Mouse (Mus musculus): ENCODE results near the gene Mllt3. TPM values are rescaled to one million over a fixed set of nuclear protein-coding genes. Genes with fewer than 3 reads are reported as not detected.

Gene Mllt3
- 40.1 and 43.9 TPM in 2 replicates for polyA plus RNA-seq (2015; fragmentation: Nextera tagmentation; extraction: Ambion mirVana)

DNA sequence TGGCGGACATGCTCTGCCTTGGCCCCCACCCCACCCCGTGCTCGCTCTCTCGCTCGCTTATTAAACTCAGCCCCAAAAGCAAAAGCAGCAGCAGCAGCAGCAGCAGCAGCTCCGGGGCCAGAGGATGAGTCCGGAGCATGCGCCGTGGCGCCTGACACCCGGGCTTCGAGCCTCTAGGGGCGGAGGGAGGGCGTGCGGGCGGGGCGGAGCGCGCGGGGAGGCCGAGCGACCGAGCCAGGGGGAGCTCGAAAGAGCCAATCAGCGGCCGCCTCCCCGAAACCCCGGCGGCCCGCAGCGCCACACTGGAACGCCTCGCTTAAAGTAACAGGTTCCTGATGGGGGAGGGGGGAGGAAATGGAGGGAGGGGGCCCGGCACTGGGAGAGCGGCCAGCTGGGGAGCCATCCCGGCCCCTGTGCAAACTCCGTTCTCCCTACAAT is at the start of gene Mllt3:
Mllt3 (minus strand) TSS at position 149 of the 438 bp plus-strand sequence.
- Histone ChIP-seq H3K9ac (peak within 1 kb of the TSS; percentile 94), H3K4me3 (peak within 1 kb of the TSS; percentile 90), H3K4me1 (peaks cover 35% of the 10 kb centered on the region), H3K36me3 (peaks cover 7% of the 10 kb centered on the region; the same call in 1 of the 2 replicates), H3K27me3 (replicated peaks) (no peaks in the 10 kb centered on the region), H3K27ac (replicated peaks) (peak within 1 kb of the TSS; percentile 96), H3K4me2 (peak within 1 kb of the TSS; percentile 98), H3K9me3 (no peaks in the 10 kb centered on the region)
- WGBS, result 0% methylated on average over 37 of the region's 37 CpGs
- ATAC-seq (ENCODE audit: extremely low read depth, insufficient number of reproducible peaks, low FRiP score, low TSS enrichment), result peak; percentile 93

DNA sequence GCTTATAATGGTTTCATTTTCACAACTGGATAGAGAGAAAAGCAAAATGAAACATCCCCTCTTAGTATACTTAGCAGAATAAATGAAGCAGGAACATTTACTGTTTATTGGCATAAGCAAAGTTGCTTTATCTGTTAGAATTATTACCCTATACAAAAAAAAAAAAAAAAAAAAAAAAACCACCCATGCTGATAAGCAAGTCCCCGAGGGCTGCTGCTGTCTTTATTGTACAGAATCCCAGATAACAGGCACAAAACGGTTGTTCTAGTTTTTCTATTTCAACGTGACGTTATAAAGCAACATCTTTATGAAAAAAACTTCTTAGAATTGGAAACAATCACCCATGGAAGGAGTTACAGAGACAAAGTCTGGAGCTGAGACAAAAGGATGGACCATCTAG is 49.2 kb upstream of the Mllt3 start:
- no peaks in the 10 kb centered on the region for H3K4me1 ChIP-seq
- H3K27ac ChIP-seq (replicated peaks), result no peak overlapping the region
- no peak for ATAC-seq (ENCODE audit: extremely low read depth, insufficient number of reproducible peaks, low FRiP score, low TSS enrichment)
- no peak overlapping the region for H3K9ac ChIP-seq
- H3K4me3 ChIP-seq, result no peak overlapping the region
- 62% methylated on average over 4 of the region's 4 CpGs for WGBS
- H3K36me3 ChIP-seq, result no peaks in the 10 kb centered on the region
- no peaks in the 10 kb centered on the region for H3K9me3 ChIP-seq
- no peaks in the 10 kb centered on the region for H3K27me3 ChIP-seq (replicated peaks)
- no peak overlapping the region for H3K4me2 ChIP-seq

DNA sequence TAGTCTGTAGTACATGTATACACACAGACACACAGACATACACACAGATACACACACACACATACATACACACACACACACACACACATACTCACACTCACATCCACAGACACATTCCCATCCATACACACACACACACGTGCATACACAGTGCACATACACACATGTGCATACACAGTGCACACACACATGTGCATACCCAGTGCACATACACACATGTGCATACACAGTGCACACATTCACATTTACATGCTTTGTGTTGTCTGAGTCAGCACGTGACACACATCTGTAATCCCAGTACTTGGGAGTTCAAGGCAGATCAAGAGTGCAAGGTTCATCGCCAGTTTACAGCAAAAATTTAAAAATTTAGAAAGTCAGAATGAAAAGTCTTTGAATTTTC is 48.7 kb upstream of the Mllt3 start:
- no peaks in the 10 kb centered on the region for H3K27me3 ChIP-seq (replicated peaks)

DNA sequence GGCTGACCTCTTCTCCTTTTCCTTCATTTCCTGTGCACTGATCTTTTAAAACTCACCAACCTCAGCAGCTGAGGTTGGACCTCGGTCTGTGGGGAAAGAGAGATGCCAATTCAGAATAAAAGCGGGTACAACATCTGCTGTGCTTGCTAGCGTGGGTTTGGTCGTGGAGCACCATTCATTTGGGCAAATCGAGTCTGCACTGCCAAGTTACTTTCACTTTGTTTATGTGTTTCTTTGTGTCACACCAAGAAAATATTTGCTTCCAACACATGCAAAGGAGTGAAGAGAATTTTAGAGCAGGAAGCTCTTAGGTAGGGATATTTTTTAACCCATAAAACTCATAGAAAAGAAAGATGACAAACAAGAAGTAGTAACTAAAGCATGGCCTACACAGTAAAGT is 48.3 kb upstream of the Mllt3 start:
- Histone ChIP-seq H3K4me3 (no peak overlapping the region), H3K27me3 (replicated peaks) (no peaks in the 10 kb centered on the region), H3K27ac (replicated peaks) (no peak overlapping the region), H3K9ac (no peak overlapping the region), H3K9me3 (no peaks in the 10 kb centered on the region), H3K4me2 (no peak overlapping the region), H3K4me1 (no peaks in the 10 kb centered on the region), H3K36me3 (no peaks in the 10 kb centered on the region)
- 76% methylated on average over 5 of the region's 5 CpGs for WGBS
- ATAC-seq (ENCODE audit: extremely low read depth, insufficient number of reproducible peaks, low FRiP score, low TSS enrichment), result no peak

More for the DNA sequence above, 48.7 kb upstream of the Mllt3 start:
- Histone ChIP-seq H3K9ac (no peak overlapping the region), H3K27ac (replicated peaks) (no peak overlapping the region), H3K36me3 (no peaks in the 10 kb centered on the region), H3K4me3 (no peak overlapping the region), H3K4me2 (no peak overlapping the region), H3K4me1 (no peaks in the 10 kb centered on the region), H3K9me3 (no peaks in the 10 kb centered on the region)
- ATAC-seq (ENCODE audit: extremely low read depth, insufficient number of reproducible peaks, low FRiP score, low TSS enrichment), result no peak
- 86% methylated on average over 3 of the region's 3 CpGs for WGBS

DNA sequence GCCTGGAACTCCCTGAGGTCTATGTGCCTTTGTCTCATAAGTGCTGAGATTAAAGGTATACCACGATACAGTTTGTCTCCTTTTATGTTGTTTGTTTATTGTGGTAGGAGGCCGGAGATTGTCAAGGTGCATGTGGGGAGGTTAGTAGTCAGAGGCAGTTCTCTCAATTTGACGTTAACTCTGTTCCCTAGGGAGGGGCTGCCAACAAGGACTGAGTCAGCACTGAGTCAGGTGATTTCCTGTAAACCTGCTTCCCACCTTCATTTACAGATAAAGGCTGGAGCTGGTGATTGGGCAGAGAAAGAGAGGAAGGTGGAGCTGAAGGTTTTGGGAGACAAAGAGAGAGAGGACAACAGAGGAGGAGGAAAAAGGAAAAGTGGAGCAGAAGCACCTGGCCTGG is 45.8 kb upstream of the Mllt3 start:
- H3K4me2 ChIP-seq, result no peak overlapping the region
- 63% methylated on average over 3 of the region's 3 CpGs for WGBS
- no peaks in the 10 kb centered on the region for H3K36me3 ChIP-seq
- H3K9ac ChIP-seq, result no peak overlapping the region
- H3K27me3 ChIP-seq (replicated peaks), result no peaks in the 10 kb centered on the region
- H3K4me3 ChIP-seq, result no peak overlapping the region
- no peaks in the 10 kb centered on the region for H3K4me1 ChIP-seq
- H3K27ac ChIP-seq (replicated peaks), result no peak overlapping the region
- ATAC-seq (ENCODE audit: extremely low read depth, insufficient number of reproducible peaks, low FRiP score, low TSS enrichment), result no peak
- no peaks in the 10 kb centered on the region for H3K9me3 ChIP-seq

DNA sequence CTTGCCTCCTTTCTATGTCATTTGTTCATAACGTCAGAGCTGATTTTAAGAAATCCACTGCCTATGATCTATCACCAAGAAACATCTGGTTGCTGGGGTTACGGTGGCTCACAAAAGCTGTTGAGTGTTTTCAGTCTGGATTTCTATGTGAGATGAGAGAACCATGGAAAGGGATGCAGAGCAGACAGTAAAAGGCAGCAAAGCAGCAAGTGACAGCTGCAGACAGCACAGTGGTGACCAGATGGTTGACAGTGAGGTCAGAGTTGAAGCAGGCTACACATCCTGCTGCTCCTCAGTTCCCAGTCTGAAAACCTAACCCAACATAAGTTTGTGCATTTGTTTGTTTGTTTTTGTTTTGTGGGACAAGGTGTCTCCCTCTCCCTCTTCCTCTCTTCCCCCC is 42.2 kb upstream of the Mllt3 start:
- Histone ChIP-seq H3K4me1 (no peaks in the 10 kb centered on the region), H3K36me3 (no peaks in the 10 kb centered on the region), H3K27ac (replicated peaks) (no peak overlapping the region), H3K9ac (no peak overlapping the region), H3K4me2 (no peak overlapping the region), H3K4me3 (no peak overlapping the region), H3K9me3 (no peaks in the 10 kb centered on the region), H3K27me3 (replicated peaks) (no peaks in the 10 kb centered on the region)
- WGBS, result 68% methylated on average over 2 of the region's 2 CpGs
- ATAC-seq (ENCODE audit: extremely low read depth, insufficient number of reproducible peaks, low FRiP score, low TSS enrichment), result no peak

DNA sequence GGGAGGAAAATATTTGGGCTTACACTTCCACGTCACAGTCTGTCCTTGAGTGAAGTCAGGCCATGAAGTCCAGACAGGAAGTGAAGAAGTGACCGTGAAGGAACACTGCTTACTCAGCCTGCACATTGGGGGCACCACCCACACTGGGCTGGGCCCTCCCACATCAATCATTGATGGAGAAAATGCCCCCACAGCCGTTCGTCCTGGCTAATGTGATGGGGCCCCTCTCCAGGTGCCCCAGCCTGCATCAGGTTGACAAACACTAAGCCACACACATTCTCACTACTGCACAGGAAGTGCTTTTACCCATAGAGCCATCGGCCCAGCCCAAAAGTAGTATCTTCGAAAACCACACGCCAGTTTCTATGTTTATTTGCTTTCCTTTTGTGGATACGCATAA is 13.1 kb upstream of the Mllt3 start:
- ATAC-seq (ENCODE audit: extremely low read depth, insufficient number of reproducible peaks, low FRiP score, low TSS enrichment), result no peak
- Histone ChIP-seq H3K36me3 (no peaks in the 10 kb centered on the region), H3K27me3 (replicated peaks) (no peaks in the 10 kb centered on the region), H3K4me3 (no peak overlapping the region), H3K4me2 (no peak overlapping the region), H3K27ac (replicated peaks) (no peak overlapping the region), H3K9me3 (no peaks in the 10 kb centered on the region), H3K4me1 (no peaks in the 10 kb centered on the region), H3K9ac (no peak overlapping the region)
- 61% methylated on average over 8 of the region's 8 CpGs for WGBS

DNA sequence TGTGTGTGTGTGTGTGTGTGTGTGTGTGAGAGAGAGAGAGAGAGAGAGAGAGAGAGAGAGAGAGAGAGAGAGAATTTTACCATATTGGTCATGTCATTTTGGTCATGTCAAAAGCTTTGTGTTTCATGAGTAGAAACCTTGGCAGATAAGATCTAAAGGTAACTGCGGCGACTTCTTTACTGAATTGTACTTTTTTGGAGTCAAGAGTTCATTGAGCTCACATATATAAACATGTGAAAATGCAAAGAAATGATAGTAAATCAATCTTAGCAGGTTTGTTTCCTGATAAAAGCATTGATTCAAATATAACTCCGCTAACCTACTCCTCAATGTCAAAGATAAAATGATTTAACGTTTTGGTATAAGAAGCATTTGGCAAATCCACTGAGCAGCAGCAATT is 12.0 kb upstream of the Mllt3 start:
- no peak overlapping the region for H3K4me2 ChIP-seq
- no peaks in the 10 kb centered on the region for H3K36me3 ChIP-seq
- H3K27ac ChIP-seq (replicated peaks), result no peak overlapping the region
- no peak for ATAC-seq (ENCODE audit: extremely low read depth, insufficient number of reproducible peaks, low FRiP score, low TSS enrichment)
- no peaks in the 10 kb centered on the region for H3K27me3 ChIP-seq (replicated peaks)
- H3K9ac ChIP-seq, result no peak overlapping the region
- 83% methylated on average over 4 of the region's 4 CpGs for WGBS
- no peaks in the 10 kb centered on the region for H3K4me1 ChIP-seq
- H3K4me3 ChIP-seq, result no peak overlapping the region
- H3K9me3 ChIP-seq, result no peaks in the 10 kb centered on the region

DNA sequence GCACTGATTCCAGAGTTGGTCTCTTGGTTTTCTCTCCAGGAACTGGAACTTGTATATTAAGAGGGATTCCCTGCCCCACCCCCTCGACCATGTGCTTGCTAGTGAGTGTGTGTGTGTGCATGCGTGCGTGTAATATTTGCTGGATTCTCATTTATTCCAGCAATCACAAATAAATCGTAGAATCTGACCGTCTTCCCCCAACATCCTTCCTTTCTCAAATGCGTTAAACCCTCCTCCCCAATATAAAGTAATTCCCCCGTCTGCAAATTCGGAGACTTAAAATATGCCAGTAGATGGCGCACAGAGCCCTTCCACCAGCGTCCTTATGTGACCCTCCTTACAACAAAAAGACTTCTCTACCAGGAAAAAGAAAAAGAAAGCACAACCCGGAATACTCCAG is 2.2 kb upstream of the Mllt3 start:
- Histone ChIP-seq H3K4me1 (peaks cover 24% of the 10 kb centered on the region), H3K27ac (replicated peaks) (no peak overlapping the region), H3K36me3 (no peaks in the 10 kb centered on the region), H3K9ac (no peak overlapping the region), H3K9me3 (no peaks in the 10 kb centered on the region), H3K4me3 (peak overlapping the region; percentile 90), H3K4me2 (peak overlapping the region; percentile 98), H3K27me3 (replicated peaks) (no peaks in the 10 kb centered on the region)
- ATAC-seq (ENCODE audit: extremely low read depth, insufficient number of reproducible peaks, low FRiP score, low TSS enrichment), result no peak
- under 1% methylated on average over 11 of the region's 11 CpGs for WGBS

DNA sequence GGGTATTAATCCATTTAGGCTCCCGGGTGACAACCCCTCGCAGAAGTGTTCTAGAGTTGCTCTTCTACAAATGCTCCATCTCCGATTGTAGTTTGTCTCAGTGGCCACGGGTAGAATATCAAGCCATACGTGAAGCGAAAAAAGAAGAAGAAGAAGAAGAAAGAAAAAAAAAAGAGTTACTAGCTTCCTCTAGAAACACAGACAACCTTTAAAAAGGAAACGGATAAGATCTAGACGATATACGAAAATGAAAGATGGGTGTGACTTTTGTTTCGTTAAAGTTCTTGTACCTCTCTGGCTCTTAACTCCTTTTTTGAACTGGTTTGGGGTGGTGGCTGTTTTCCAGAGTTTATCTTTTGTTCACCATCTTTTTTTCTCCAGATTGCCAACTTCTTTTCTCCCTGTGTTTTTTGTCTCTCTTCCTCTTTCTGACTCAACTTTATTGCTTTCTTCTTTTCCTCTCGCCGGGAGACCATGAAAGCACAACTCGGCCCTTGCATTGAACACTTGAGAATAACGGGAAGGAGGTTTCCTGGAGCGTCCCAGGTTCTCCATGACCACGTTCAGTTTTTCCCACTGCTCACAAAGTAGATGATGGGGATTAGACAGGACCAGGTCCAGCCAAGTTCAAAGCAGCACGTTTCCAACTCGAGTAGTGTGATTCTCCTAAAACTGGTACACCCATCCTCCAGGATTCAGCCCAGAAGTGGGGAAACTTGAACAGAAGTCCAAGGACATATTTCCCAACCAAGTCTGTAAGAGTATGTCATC is 1.4 kb upstream of the Mllt3 start:
- Histone ChIP-seq H3K4me1 (peaks cover 27% of the 10 kb centered on the region), H3K9ac (peak overlapping the region; percentile 82), H3K4me3 (peak overlapping the region; percentile 90), H3K27me3 (replicated peaks) (no peaks in the 10 kb centered on the region), H3K36me3 (peaks cover 2% of the 10 kb centered on the region; the same call in 1 of the 2 replicates), H3K9me3 (no peaks in the 10 kb centered on the region), H3K27ac (replicated peaks) (no peak overlapping the region), H3K4me2 (peak overlapping the region; percentile 98)
- 3% methylated on average over 18 of the region's 18 CpGs for WGBS
- ATAC-seq (ENCODE audit: extremely low read depth, insufficient number of reproducible peaks, low FRiP score, low TSS enrichment), result no peak

DNA sequence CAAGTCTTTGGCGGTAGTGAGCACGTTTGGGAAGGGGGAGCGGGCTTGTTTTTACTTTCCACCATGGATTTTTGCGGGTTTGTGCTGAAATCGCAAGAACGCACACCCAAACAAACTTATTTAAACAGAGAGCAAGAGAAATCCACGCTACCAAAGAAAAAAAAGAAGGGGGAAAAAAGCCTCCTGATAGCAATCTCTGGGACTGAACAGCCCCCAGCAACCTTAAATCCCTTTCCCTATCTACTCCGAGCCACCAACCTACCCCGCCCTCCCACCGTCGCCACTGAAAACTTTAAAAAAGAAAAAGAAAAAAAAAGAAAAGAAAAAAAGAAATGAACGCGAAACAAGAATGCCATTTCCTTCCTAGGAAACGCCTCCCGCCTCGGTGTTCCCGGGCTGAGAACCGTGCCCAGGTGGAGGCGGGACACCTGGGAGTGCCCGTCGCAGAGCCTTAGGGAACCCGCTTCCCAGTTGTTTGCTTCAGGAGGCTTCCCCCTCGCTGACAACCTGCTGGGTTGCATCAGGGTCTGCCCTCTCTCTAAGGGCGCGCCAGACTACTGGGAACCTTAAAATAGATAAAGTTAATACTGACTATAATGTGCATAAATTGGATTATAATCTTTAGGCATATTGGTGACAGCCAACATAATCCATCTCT is 694 bp upstream of the Mllt3 start:
- Histone ChIP-seq H3K27ac (replicated peaks) (peak overlapping the region; percentile 96), H3K9me3 (no peaks in the 10 kb centered on the region), H3K4me3 (peak overlapping the region; percentile 90), H3K4me2 (peak overlapping the region; percentile 98), H3K9ac (peak overlapping the region; percentile 82), H3K27me3 (replicated peaks) (no peaks in the 10 kb centered on the region), H3K4me1 (peaks cover 34% of the 10 kb centered on the region), H3K36me3 (peaks cover 7% of the 10 kb centered on the region; the same call in 1 of the 2 replicates)
- ATAC-seq (ENCODE audit: extremely low read depth, insufficient number of reproducible peaks, low FRiP score, low TSS enrichment), result no peak
- WGBS, result 0% methylated on average over 25 of the region's 25 CpGs
